Comparison of ENCODE assay signal across 8 mouse cellular contexts in the genomic region with DNA sequence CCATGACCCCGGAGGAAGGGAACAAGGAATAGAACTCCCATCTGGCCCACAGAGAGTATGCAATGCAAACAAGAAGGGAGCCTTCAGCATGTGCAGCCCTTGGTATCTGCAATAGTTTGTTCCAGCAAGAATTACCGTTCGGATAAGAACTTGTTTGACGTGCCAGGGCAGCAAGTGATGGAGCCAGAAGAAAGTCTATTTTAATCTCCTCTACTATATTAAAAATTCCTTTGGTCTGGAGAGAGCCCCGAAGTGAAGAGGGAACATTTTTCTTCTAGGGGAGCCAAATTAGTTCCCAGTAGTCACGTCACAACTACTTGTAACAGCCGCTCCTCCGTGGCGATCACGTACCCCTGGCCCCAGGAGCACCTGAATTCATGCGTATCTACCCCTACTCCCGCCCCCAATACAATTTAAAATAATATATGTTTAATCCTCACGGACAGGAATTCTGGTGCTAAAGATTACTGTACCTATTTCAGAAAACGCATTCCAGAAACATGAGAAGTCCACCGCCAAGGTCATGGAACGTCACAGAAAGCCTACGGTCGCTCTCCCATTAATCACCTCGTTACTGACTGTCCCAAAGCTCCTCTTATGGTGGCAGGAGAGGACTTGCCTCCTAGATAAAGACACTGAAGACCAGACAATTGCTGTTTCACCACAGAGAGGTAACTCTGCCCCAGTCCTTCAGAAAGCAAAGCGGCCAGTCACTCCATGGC. TPM values are rescaled to one million over a fixed set of nuclear protein-coding genes. Genes with fewer than 3 reads are reported as not detected.
DNase-seq lines count a peak whose midpoint lies in the region; ATAC-seq and TF ChIP-seq lines count a peak whose summit lies in the region.

No protein-coding gene starts in this region.

- no peaks in the 10 kb centered on the region for H3K36me3 ChIP-seq in embryonic facial prominence, embryonic 12.5 days
- H3K36me3 ChIP-seq in embryonic facial prominence, embryonic 10.5 days (replicated peaks): no peaks in the 10 kb centered on the region
- no peaks in the 10 kb centered on the region for H3K36me3 ChIP-seq in lung, postnatal 0 days (ENCODE audit: insufficient read depth, low read length)
- no peaks in the 10 kb centered on the region for H3K36me3 ChIP-seq in limb, embryonic 12.5 days
- no peaks in the 10 kb centered on the region for H3K36me3 ChIP-seq in stomach, embryonic 16.5 days (ENCODE audit: control insufficient read depth, insufficient read depth, low read length)

- H3K4me1 ChIP-seq in embryonic facial prominence, embryonic 12.5 days: peaks cover 33% of the 10 kb centered on the region
- peaks cover 51% of the 10 kb centered on the region for H3K4me1 ChIP-seq in embryonic facial prominence, embryonic 10.5 days
- H3K4me1 ChIP-seq in lung, postnatal 0 days (ENCODE audit: insufficient read depth, low read depth, low read length): peaks cover 3% of the 10 kb centered on the region; the same call in 1 of the 2 replicates
- peaks cover 55% of the 10 kb centered on the region for H3K4me1 ChIP-seq in limb, embryonic 12.5 days (replicated peaks)
- H3K4me1 ChIP-seq in stomach, embryonic 16.5 days (ENCODE audit: control insufficient read depth, insufficient read depth, low read length): peaks cover 37% of the 10 kb centered on the region

- DNase-seq in embryonic facial prominence, embryonic 10.5 days (ENCODE audit: low spot score): no peak
- DNase-seq in lung, postnatal 0 days (ENCODE audit: low spot score): peak; percentile 45
- DNase-seq in lung, postnatal 36 days: no peak
- DNase-seq in layer of hippocampus, postnatal 14 days (ENCODE audit: low spot score in 2 of 2): no peak
- no peak for DNase-seq in yolk sac, embryonic 10.5 days (ENCODE audit: low spot score)

- H3K27ac ChIP-seq in embryonic facial prominence, embryonic 12.5 days: no peak overlapping the region
- no peak overlapping the region; the same call in 1 of the 2 replicates for H3K27ac ChIP-seq in embryonic facial prominence, embryonic 10.5 days (replicated peaks)
- no peak overlapping the region; the same call in none of the 2 replicates for H3K27ac ChIP-seq in lung, postnatal 0 days (ENCODE audit: low read length)
- H3K27ac ChIP-seq in limb, embryonic 12.5 days: no peak overlapping the region
- H3K27ac ChIP-seq in stomach, embryonic 16.5 days (ENCODE audit: low read length): peak overlapping the region; percentile 21

- peak; percentile 30; the same call in 1 of the 2 replicates for TF ChIP-seq EP300 in lung, postnatal 0 days (IDR thresholded peaks at IDR 0.05)

- H3K4me2 ChIP-seq in embryonic facial prominence, embryonic 12.5 days (replicated peaks): peak overlapping the region; percentile 22
- H3K4me2 ChIP-seq in lung, postnatal 0 days (replicated peaks; ENCODE audit: low read depth, low read length): peak overlapping the region; percentile 48
- H3K4me2 ChIP-seq in limb, embryonic 12.5 days: peak overlapping the region; percentile 23; the same call in 1 of the 2 replicates
- H3K4me2 ChIP-seq in stomach, embryonic 16.5 days (ENCODE audit: low read depth, low read length): peak overlapping the region; percentile 52

- WGBS in embryonic facial prominence, embryonic 12.5 days: 62% methylated on average over 20 of the region's 20 CpGs
- WGBS in embryonic facial prominence, embryonic 10.5 days: 73% methylated on average over 20 of the region's 20 CpGs
- WGBS in lung, postnatal 0 days: 44% methylated on average over 20 of the region's 20 CpGs
- WGBS in limb, embryonic 12.5 days: 65% methylated on average over 20 of the region's 20 CpGs
- 53% methylated on average over 20 of the region's 20 CpGs for WGBS in stomach, embryonic 16.5 days

- no peak for TF ChIP-seq CTCF in lung, postnatal 0 days (IDR thresholded peaks at IDR 0.05)

- H3K4me3 ChIP-seq in embryonic facial prominence, embryonic 12.5 days: no peak overlapping the region
- no peak overlapping the region for H3K4me3 ChIP-seq in embryonic facial prominence, embryonic 10.5 days
- no peak overlapping the region for H3K4me3 ChIP-seq in lung, postnatal 0 days (ENCODE audit: low read depth, low read length)
- H3K4me3 ChIP-seq in limb, embryonic 12.5 days (replicated peaks): no peak overlapping the region
- H3K4me3 ChIP-seq in stomach, embryonic 16.5 days (replicated peaks; ENCODE audit: low read length): no peak overlapping the region

- ATAC-seq in embryonic facial prominence, embryonic 12.5 days (ENCODE audit: insufficient number of reproducible peaks, insufficient read depth, low FRiP score, low TSS enrichment): no peak
- ATAC-seq in lung, postnatal 0 days: peak; percentile 36
- no peak for ATAC-seq in limb, embryonic 12.5 days (ENCODE audit: insufficient number of reproducible peaks, insufficient read depth, low FRiP score, low TSS enrichment, low read depth)
- ATAC-seq in stomach, embryonic 16.5 days (ENCODE audit: insufficient read depth, low FRiP score): peak; percentile 38

- no peaks in the 10 kb centered on the region for H3K9me3 ChIP-seq in embryonic facial prominence, embryonic 12.5 days
- no peaks in the 10 kb centered on the region for H3K9me3 ChIP-seq in embryonic facial prominence, embryonic 10.5 days
- H3K9me3 ChIP-seq in lung, postnatal 0 days (ENCODE audit: low read length): no peaks in the 10 kb centered on the region
- no peaks in the 10 kb centered on the region for H3K9me3 ChIP-seq in limb, embryonic 12.5 days
- no peaks in the 10 kb centered on the region for H3K9me3 ChIP-seq in stomach, embryonic 16.5 days (replicated peaks; ENCODE audit: control insufficient read depth, low read length)

- H3K27me3 ChIP-seq in embryonic facial prominence, embryonic 12.5 days: no peaks in the 10 kb centered on the region
- H3K27me3 ChIP-seq in embryonic facial prominence, embryonic 10.5 days (replicated peaks; ENCODE audit: low read depth, poor library complexity, severe bottlenecking): no peaks in the 10 kb centered on the region
- no peaks in the 10 kb centered on the region for H3K27me3 ChIP-seq in lung, postnatal 0 days (replicated peaks; ENCODE audit: insufficient read depth, low read length)
- H3K27me3 ChIP-seq in limb, embryonic 12.5 days: no peaks in the 10 kb centered on the region; the same call in 1 of the 2 replicates
- no peaks in the 10 kb centered on the region for H3K27me3 ChIP-seq in stomach, embryonic 16.5 days (ENCODE audit: control insufficient read depth, insufficient read depth, low read length)

- H3K9ac ChIP-seq in embryonic facial prominence, embryonic 12.5 days: no peak overlapping the region
- no peak overlapping the region for H3K9ac ChIP-seq in lung, postnatal 0 days (replicated peaks; ENCODE audit: low read depth)
- H3K9ac ChIP-seq in limb, embryonic 12.5 days (replicated peaks): no peak overlapping the region
- 0 out of 2 replicates have a peak overlapping the region, but pooled peaks have one; percentile 0 for H3K9ac ChIP-seq in stomach, embryonic 16.5 days (ENCODE audit: low read length)

RNA-seq across cellular contexts. Expression of gene Msrb3, which starts 22.2 kb away (rescaled TPM):
- 9.2 and 10.3 TPM in 2 replicates for polyA plus RNA-seq in embryonic facial prominence, embryonic 12.5 days (2016; fragmentation: Nextera tagmentation; extraction: Ambion mirVana)
- 3.4 and 3.6 TPM in 2 replicates for polyA plus RNA-seq in embryonic facial prominence, embryonic 10.5 days (2016; fragmentation: Nextera tagmentation; extraction: Ambion mirVana)
- polyA plus RNA-seq in lung, postnatal 0 days (2015; fragmentation: Nextera tagmentation; extraction: Ambion mirVana): 18.5 and 18.8 TPM in 2 replicates
- polyA plus RNA-seq in limb, embryonic 12.5 days (2016; fragmentation: Nextera tagmentation; extraction: Ambion mirVana): 8.6 and 9.6 TPM in 2 replicates
- 22.6 and 29.6 TPM in 2 replicates for polyA plus RNA-seq in stomach, embryonic 16.5 days (2015; fragmentation: Nextera tagmentation; extraction: Ambion mirVana)
- 1 to 10 TPM; 4.6 to 5.9 TPM for total RNA-seq in layer of hippocampus, postnatal 14 days (2021)

Comparison
In these comparisons a context has a peak if more than half of its experiments do, and no peak if none do; other contexts are left out.
1. ATAC-seq: peak in lung, postnatal 0 days (single experiment) and stomach, embryonic 16.5 days (single experiment); none in embryonic facial prominence, embryonic 12.5 days (single experiment) and limb, embryonic 12.5 days (single experiment).
2. Peak in every context shown above with its lines, with median percentiles within 50 percentile points of each other: H3K4me2 ChIP-seq.